29 mouse cellular contexts compared by ENCODE assay signal in genomic region chr12:91097869-91098268, GRCm38 (mm10).
DNase-seq lines count a peak whose midpoint lies in the region; ATAC-seq lines count a peak whose summit lies in the region.
"Had no signal": no experiment of that assay in that cellular context is flagged by ENCODE, and none has a peak within 500 bp of the region (broad histone marks: within the 10 kb centered on the region; RNA-seq: fewer than 3 reads in every experiment).

No protein-coding gene starts in this region.

- no peak overlapping the region for H3K4me3 ChIP-seq in midbrain, embryonic 12.5 days
- H3K4me3 ChIP-seq in midbrain, embryonic 15.5 days = no peak overlapping the region
- no peak overlapping the region for H3K4me3 ChIP-seq in forebrain, embryonic 16.5 days (replicated peaks; ENCODE audit: low read length)
- H3K4me3 ChIP-seq in liver, embryonic 11.5 days (ENCODE audit: low read depth, low read length) = no peak overlapping the region
- H3K4me3 ChIP-seq: erythroblast, embryonic 14.5 days; hindbrain, embryonic 10.5 days; hindbrain, embryonic 15.5 days; liver, embryonic 13.5 days; megakaryocyte, embryonic 14.5 days had no signal

- H3K9me3 ChIP-seq in midbrain, embryonic 12.5 days = no peaks in the 10 kb centered on the region
- H3K9me3 ChIP-seq in midbrain, embryonic 15.5 days = no peaks in the 10 kb centered on the region
- no peaks in the 10 kb centered on the region for H3K9me3 ChIP-seq in forebrain, embryonic 16.5 days (ENCODE audit: control insufficient read depth, low read length)
- no peaks in the 10 kb centered on the region for H3K9me3 ChIP-seq in liver, embryonic 11.5 days (ENCODE audit: control insufficient read depth, low read length)
- H3K9me3 ChIP-seq: G1E; hindbrain, embryonic 10.5 days; hindbrain, embryonic 15.5 days; liver, embryonic 13.5 days; megakaryocyte, embryonic 14.5 days had no signal

- H3K4me1 ChIP-seq in midbrain, embryonic 12.5 days = no peaks in the 10 kb centered on the region; the same call in 1 of the 2 replicates
- peaks cover 4% of the 10 kb centered on the region; the same call in 1 of the 2 replicates for H3K4me1 ChIP-seq in midbrain, embryonic 15.5 days
- H3K4me1 ChIP-seq in forebrain, embryonic 16.5 days (replicated peaks; ENCODE audit: control insufficient read depth, insufficient read depth, low read length) = peaks cover 7% of the 10 kb centered on the region; the same call in 1 of the 2 replicates
- H3K4me1 ChIP-seq in liver, embryonic 11.5 days (replicated peaks; ENCODE audit: control insufficient read depth, insufficient read depth, low read length) = no peaks in the 10 kb centered on the region
- H3K4me1 ChIP-seq: liver, embryonic 13.5 days; megakaryocyte, embryonic 14.5 days had no signal

- WGBS in midbrain, embryonic 12.5 days = 24% methylated on average over 6 of the region's 6 CpGs
- 24% methylated on average over 6 of the region's 6 CpGs for WGBS in midbrain, embryonic 15.5 days
- WGBS in forebrain, embryonic 16.5 days = 14% methylated on average over 6 of the region's 6 CpGs
- WGBS in liver, embryonic 11.5 days = 72% methylated on average over 6 of the region's 6 CpGs

- DNase-seq in embryo, embryonic 10.5 days (ENCODE audit: low spot score) = peak; percentile 10
- no peak for DNase-seq in embryo, embryonic 10 days (ENCODE audit: low spot score)
- DNase-seq in liver, embryonic 11.5 days (ENCODE audit: low spot score) = no peak
- DNase-seq in kidney, postnatal 25 days = no peak
- DNase-seq: adrenal gland, postnatal 10 days; cerebellum, adult 11 months; cerebellum, adult 9-11 months; gastrocnemius, postnatal 14 days; heart, postnatal 14 days; kidney, adult 11 months; kidney, postnatal 4 days; layer of hippocampus, postnatal 36 days; left cerebral cortex, postnatal 4 days; liver, embryonic 13.5 days; lung, adult 18-20 months; lung, postnatal 4 days; spleen, adult 18-20 months; thymus, postnatal 14 days had no signal

- no peak overlapping the region for H3K9ac ChIP-seq in midbrain, embryonic 12.5 days (replicated peaks)
- H3K9ac ChIP-seq in midbrain, embryonic 15.5 days = no peak overlapping the region
- no peak overlapping the region for H3K9ac ChIP-seq in forebrain, embryonic 16.5 days (replicated peaks; ENCODE audit: low read depth, low read length)
- no peak overlapping the region for H3K9ac ChIP-seq in liver, embryonic 11.5 days (ENCODE audit: low read depth, low read length)
- H3K9ac ChIP-seq: hindbrain, embryonic 15.5 days; liver, embryonic 13.5 days had no signal

- no peak overlapping the region for H3K27ac ChIP-seq in midbrain, embryonic 12.5 days (replicated peaks)
- H3K27ac ChIP-seq in midbrain, embryonic 15.5 days = no peak overlapping the region
- no peak overlapping the region for H3K27ac ChIP-seq in forebrain, embryonic 16.5 days (ENCODE audit: low read length)
- H3K27ac ChIP-seq in liver, embryonic 11.5 days (ENCODE audit: low read depth, low read length) = no peak overlapping the region
- H3K27ac ChIP-seq: hindbrain, embryonic 10.5 days; hindbrain, embryonic 15.5 days; liver, embryonic 13.5 days had no signal

- H3K27me3 ChIP-seq in midbrain, embryonic 12.5 days = no peaks in the 10 kb centered on the region
- no peaks in the 10 kb centered on the region for H3K27me3 ChIP-seq in midbrain, embryonic 15.5 days (replicated peaks)
- no peaks in the 10 kb centered on the region for H3K27me3 ChIP-seq in forebrain, embryonic 16.5 days (replicated peaks; ENCODE audit: control insufficient read depth, insufficient read depth, low read length)
- H3K27me3 ChIP-seq in liver, embryonic 11.5 days (replicated peaks; ENCODE audit: control insufficient read depth, insufficient read depth, low read length) = no peaks in the 10 kb centered on the region
- H3K27me3 ChIP-seq: hindbrain, embryonic 15.5 days; liver, embryonic 13.5 days; megakaryocyte, embryonic 14.5 days; Patski had no signal

- H3K4me2 ChIP-seq in midbrain, embryonic 12.5 days (replicated peaks) = no peak overlapping the region
- no peak overlapping the region for H3K4me2 ChIP-seq in midbrain, embryonic 15.5 days
- H3K4me2 ChIP-seq in forebrain, embryonic 16.5 days (ENCODE audit: low read length) = no peak overlapping the region
- H3K4me2 ChIP-seq in liver, embryonic 11.5 days = no peak overlapping the region
- H3K4me2 ChIP-seq: hindbrain, embryonic 15.5 days; liver, embryonic 13.5 days had no signal

- 0 out of 2 replicates have a peak, but pooled peaks have one; percentile 30 for ATAC-seq in midbrain, embryonic 12.5 days (ENCODE audit: low FRiP score, low read depth)
- ATAC-seq in midbrain, embryonic 15.5 days (replicated peaks) = no peak
- ATAC-seq in forebrain, embryonic 16.5 days = 0 out of 2 replicates have a peak, but pooled peaks have one; percentile 20
- no peak for ATAC-seq in liver, embryonic 11.5 days (replicated peaks; ENCODE audit: low FRiP score)
- ATAC-seq: inflammation-experienced regulatory T-cells, adult 6 months; lung, postnatal 0 days; Patski had no signal

- H3K36me3 ChIP-seq in midbrain, embryonic 12.5 days = no peaks in the 10 kb centered on the region
- no peaks in the 10 kb centered on the region for H3K36me3 ChIP-seq in midbrain, embryonic 15.5 days (replicated peaks)
- no peaks in the 10 kb centered on the region for H3K36me3 ChIP-seq in forebrain, embryonic 16.5 days (ENCODE audit: control insufficient read depth, insufficient read depth)
- no peaks in the 10 kb centered on the region for H3K36me3 ChIP-seq in liver, embryonic 11.5 days (ENCODE audit: control insufficient read depth, insufficient read depth, low read length)
- H3K36me3 ChIP-seq: hindbrain, embryonic 10.5 days; hindbrain, embryonic 15.5 days; liver, embryonic 13.5 days had no signal

Comparison
In these comparisons a context has a peak if more than half of its experiments do, and no peak if none do; other contexts are left out.
1. ATAC-seq: peak in midbrain, embryonic 12.5 days (single experiment) and forebrain, embryonic 16.5 days (single experiment); none in midbrain, embryonic 15.5 days (single experiment) and liver, embryonic 11.5 days (single experiment).